Mouse (Mus musculus): ENCODE data around the gene Prop1.

DNA sequence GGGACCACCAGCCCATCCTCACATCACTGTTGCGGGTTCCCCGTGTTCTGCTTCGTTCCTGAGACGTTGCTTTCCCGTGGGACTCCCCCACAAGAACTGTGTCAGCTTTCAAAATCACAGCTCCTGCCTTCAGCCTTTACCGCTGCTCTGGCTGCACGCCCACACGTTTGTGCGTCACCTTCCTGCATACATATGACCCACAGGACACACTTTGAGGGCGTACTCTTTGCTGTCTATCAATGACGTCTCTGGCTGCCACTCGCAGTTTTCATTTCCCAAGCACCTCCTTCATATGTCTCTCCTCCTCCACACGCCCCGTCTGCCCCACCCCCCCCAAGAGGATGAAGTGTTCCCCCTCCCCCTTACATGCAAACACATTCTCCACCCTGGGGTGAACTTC, 1.3 kb downstream of the Prop1 start:
- TF ChIP-seq CTCF (IDR thresholded peaks at IDR 0.05; ENCODE audit: control insufficient read depth, insufficient read depth, low read length) (no peak), POLR2A (IDR thresholded peaks at IDR 0.05; ENCODE audit: borderline replicate concordance, control insufficient read depth, low read depth, low read length) (no peak)
